Mouse (Mus musculus) cerebellum, postnatal 25 days (tissue): ENCODE results near the gene Iqschfp.

ENCODE experiments used
- DNase-seq, 2 experiments: peaks; one replicate each; pipeline ENCODE4 v3.0.0; 2021; ENCODE audit warnings: mixed read lengths in 2 of 2

Iqschfp gene

GRCm38 (mm10) chr3:67892026-67892705 is at the start of gene Iqschfp, which contains the start of gene Iqcj:
TSS of gene Iqschfp (plus strand) at chr3:67892232.
TSS of gene Iqcj (plus strand) at chr3:67892220.
- peak; percentile 13 to 15 for DNase-seq

GRCm38 (mm10) chr3:67852397-67852796 is 39.6 kb upstream of the Iqschfp start:
- DNase-seq: no peak

GRCm38 (mm10) chr3:67861524-67861923 is 30.5 kb upstream of the Iqschfp start:
- DNase-seq: no peak

- DNase-seq: no peak
Measured at GRCm38 (mm10) chr3:67867420-67868065, 24.5 kb upstream of the Iqschfp start.

GRCm38 (mm10) chr3:67869424-67869823 is 22.6 kb upstream of the Iqschfp start:
- DNase-seq: no peak

- no peak for DNase-seq
Measured at GRCm38 (mm10) chr3:67877253-67877652, 14.8 kb upstream of the Iqschfp start.

GRCm38 (mm10) chr3:67884335-67884734 is 7.7 kb upstream of the Iqschfp start:
- DNase-seq: no peak

- DNase-seq: no peak
Measured at GRCm38 (mm10) chr3:67886176-67886575, 5.9 kb upstream of the Iqschfp start.

- no peak for DNase-seq
Measured at GRCm38 (mm10) chr3:67887251-67887650, 4.8 kb upstream of the Iqschfp start.

- no peak for DNase-seq
Measured at GRCm38 (mm10) chr3:67892768-67893167, 736 bp downstream of the Iqschfp start.

- DNase-seq: no peak
Measured at GRCm38 (mm10) chr3:67902517-67902916, 10.5 kb downstream of the Iqschfp start.

- DNase-seq: no peak
Measured at GRCm38 (mm10) chr3:67908586-67908985, 16.6 kb downstream of the Iqschfp start.

- DNase-seq: no peak
Measured at GRCm38 (mm10) chr3:67918098-67918497, 26.1 kb downstream of the Iqschfp start.

GRCm38 (mm10) chr3:67918634-67919259 is 26.7 kb downstream of the Iqschfp start:
- DNase-seq: no peak

GRCm38 (mm10) chr3:67923095-67923494 is 31.1 kb downstream of the Iqschfp start:
- no peak for DNase-seq

GRCm38 (mm10) chr3:67925453-67925852 is 33.4 kb downstream of the Iqschfp start:
- DNase-seq: no peak

GRCm38 (mm10) chr3:67930424-67931133 is 38.5 kb downstream of the Iqschfp start:
- no peak for DNase-seq

GRCm38 (mm10) chr3:67931181-67931580 is 39.1 kb downstream of the Iqschfp start:
- DNase-seq: no peak

- DNase-seq: no peak
Measured at GRCm38 (mm10) chr3:67931914-67932313, 39.9 kb downstream of the Iqschfp start.

GRCm38 (mm10) chr3:67935829-67936228 is 43.8 kb downstream of the Iqschfp start:
- DNase-seq: no peak

- no peak for DNase-seq
Measured at GRCm38 (mm10) chr3:67947000-67947399, 55.0 kb downstream of the Iqschfp start.

GRCm38 (mm10) chr3:67952517-67952940 is 60.5 kb downstream of the Iqschfp start:
- no peak for DNase-seq

- no peak for DNase-seq
Measured at GRCm38 (mm10) chr3:67954459-67955065, 62.5 kb downstream of the Iqschfp start.
